Mouse (Mus musculus): Measurements from ENCODE around the gene Ppp1r9a. TPM values are rescaled to one million over a fixed set of nuclear protein-coding genes. Genes with fewer than 3 reads are reported as not detected.
A peak's percentile ranks its signal among the peaks of the same experiment; 100 is the strongest.
"Not testable (repeated sequence)": the region's sequence is repeated elsewhere in the genome, so short reads cannot be mapped to it uniquely, and the experiment has no call there.

Gene Ppp1r9a
- polyA plus RNA-seq (2016; fragmentation: Nextera tagmentation; extraction: Ambion mirVana) = 17.1 and 18.7 TPM in 2 replicates

- under 1% methylated on average over 45 of the region's 49 CpGs for WGBS
- Histone ChIP-seq H3K36me3 (replicated peaks) (peaks cover 21% of the 10 kb centered on the region), H3K4me1 (peaks cover 39% of the 10 kb centered on the region), H3K4me3 (peak within 1 kb of the TSS; percentile 76), H3K27me3 (ENCODE audit: poor library complexity, severe bottlenecking) (peaks cover 13% of the 10 kb centered on the region), H3K27ac (peak within 1 kb of the TSS; percentile 99), H3K9me3 (no peaks in the 10 kb centered on the region)
- peak; percentile 72 for DNase-seq (ENCODE audit: extremely low spot score, low spot score)
These were observed at the start of gene Ppp1r9a for GRCm38 (mm10) chr6:4902674-4903324. Gene Ppp1r9a, plus strand, starts transcription at chr6:4902917.

DNA sequence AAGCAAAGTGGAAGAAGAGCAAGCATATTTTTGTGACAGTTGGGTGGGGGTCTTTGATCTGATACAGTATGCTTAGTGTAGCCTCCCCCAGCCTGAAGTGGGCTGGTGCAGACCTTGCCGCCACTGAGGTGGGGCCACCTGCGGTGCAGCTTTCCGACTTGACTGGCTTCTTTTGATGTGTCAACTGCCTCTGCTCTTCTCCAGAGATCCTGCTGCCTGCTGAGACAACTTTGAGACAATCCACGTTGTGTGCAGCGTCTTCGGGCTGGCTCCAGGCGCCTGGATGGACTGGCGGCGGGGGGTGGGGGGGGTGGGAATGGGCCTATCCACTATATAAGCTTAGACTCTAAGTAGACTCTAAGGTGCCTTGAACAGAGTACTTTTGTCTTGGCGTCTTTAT, 47.5 kb upstream of the Ppp1r9a start:
- Histone ChIP-seq H3K36me3 (replicated peaks) (no peaks in the 10 kb centered on the region), H3K9me3 (peaks cover 7% of the 10 kb centered on the region; the same call in 1 of the 2 replicates), H3K4me3 (no peak overlapping the region), H3K4me1 (peaks cover 16% of the 10 kb centered on the region), H3K27ac (no peak overlapping the region), H3K27me3 (ENCODE audit: poor library complexity, severe bottlenecking) (peaks cover 4% of the 10 kb centered on the region; the same call in 1 of the 2 replicates)
- DNase-seq (ENCODE audit: extremely low spot score, low spot score) = no peak
- WGBS = 75% methylated on average over 10 of the region's 10 CpGs

GRCm38 (mm10) chr6:4856919-4857318, 45.8 kb upstream of the Ppp1r9a start:
- H3K27me3 ChIP-seq (ENCODE audit: poor library complexity, severe bottlenecking) = no peaks in the 10 kb centered on the region
- DNase-seq (ENCODE audit: extremely low spot score, low spot score) = no peak
- no peaks in the 10 kb centered on the region for H3K36me3 ChIP-seq (replicated peaks)
- peaks cover 5% of the 10 kb centered on the region; the same call in 1 of the 2 replicates for H3K4me1 ChIP-seq
- H3K9me3 ChIP-seq = peaks cover 7% of the 10 kb centered on the region; the same call in 1 of the 2 replicates
- no peak overlapping the region for H3K4me3 ChIP-seq
- H3K27ac ChIP-seq = no peak overlapping the region
- 96% methylated on average over 11 of the region's 11 CpGs for WGBS

DNA sequence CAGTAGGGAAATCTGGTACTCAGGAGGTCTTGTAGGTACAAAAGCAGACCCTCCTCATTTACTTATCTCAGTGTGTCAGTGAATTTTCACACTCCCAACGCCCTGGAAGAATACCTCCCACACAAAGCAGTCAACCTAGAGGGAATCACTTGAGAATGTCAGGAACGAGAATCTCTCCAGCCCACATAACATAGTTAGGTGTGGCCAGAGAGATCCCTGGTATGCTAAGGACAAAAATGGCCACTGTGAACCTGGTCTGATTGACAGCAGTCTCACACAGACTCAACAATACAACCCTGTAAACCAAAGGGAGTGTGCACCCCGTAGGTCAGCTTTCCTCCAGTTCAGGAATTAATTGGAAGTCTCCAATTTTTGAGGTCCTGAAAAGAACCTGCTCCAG, 18.4 kb upstream of the Ppp1r9a start:
- WGBS = 70% methylated on average over 3 of the region's 3 CpGs
- Histone ChIP-seq H3K4me3 (no peak overlapping the region), H3K27ac (no peak overlapping the region), H3K4me1 (peaks cover 4% of the 10 kb centered on the region; the same call in 1 of the 2 replicates), H3K27me3 (ENCODE audit: poor library complexity, severe bottlenecking) (no peaks in the 10 kb centered on the region), H3K9me3 (no peaks in the 10 kb centered on the region), H3K36me3 (replicated peaks) (no peaks in the 10 kb centered on the region)
- no peak for DNase-seq (ENCODE audit: extremely low spot score, low spot score)

- Histone ChIP-seq H3K27ac (no peak overlapping the region), H3K36me3 (replicated peaks) (peaks cover 3% of the 10 kb centered on the region; the same call in 1 of the 2 replicates), H3K4me3 (no peak overlapping the region), H3K9me3 (peaks cover 7% of the 10 kb centered on the region; the same call in 1 of the 2 replicates), H3K27me3 (ENCODE audit: poor library complexity, severe bottlenecking) (no peaks in the 10 kb centered on the region), H3K4me1 (peaks cover 6% of the 10 kb centered on the region)
- DNase-seq (ENCODE audit: extremely low spot score, low spot score) = no peak
- WGBS = 90% methylated on average over 9 of the region's 9 CpGs
These were observed 13.2 kb upstream of the Ppp1r9a start for GRCm38 (mm10) chr6:4889544-4889943.

DNA sequence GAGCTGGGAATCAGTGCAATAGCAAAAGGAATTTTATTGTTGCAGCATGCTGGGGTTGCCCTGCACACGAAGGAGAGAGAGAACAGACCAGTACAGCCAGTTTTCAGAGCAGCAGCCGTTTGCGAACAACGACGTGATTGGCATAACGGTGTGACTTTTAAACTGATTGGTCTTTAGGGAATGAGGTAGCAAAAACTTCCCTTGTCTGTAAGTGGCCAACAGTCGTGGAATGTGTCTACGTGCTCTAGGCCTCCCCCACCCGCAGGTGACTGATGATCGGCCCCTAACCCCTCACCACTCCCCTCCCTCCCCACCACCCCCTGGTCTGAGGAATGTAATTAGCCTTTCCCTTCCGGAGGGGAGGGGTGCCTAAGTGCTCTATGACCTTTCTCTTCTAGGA, 10.3 kb upstream of the Ppp1r9a start:
- Histone ChIP-seq H3K27me3 (ENCODE audit: poor library complexity, severe bottlenecking) (no peaks in the 10 kb centered on the region), H3K9me3 (peaks cover 7% of the 10 kb centered on the region; the same call in 1 of the 2 replicates), H3K4me1 (peaks cover 6% of the 10 kb centered on the region), H3K36me3 (replicated peaks) (peaks cover 3% of the 10 kb centered on the region; the same call in 1 of the 2 replicates), H3K27ac (peak overlapping the region; percentile 44; the same call in 1 of the 2 replicates), H3K4me3 (no peak overlapping the region)
- no peak for DNase-seq (ENCODE audit: extremely low spot score, low spot score)
- 49% methylated on average over 11 of the region's 11 CpGs for WGBS

GRCm38 (mm10) chr6:4893312-4893711, 9.4 kb upstream of the Ppp1r9a start:
- not testable (repeated sequence) for H3K27ac ChIP-seq, H3K4me3 ChIP-seq
- WGBS = 70% methylated on average over 12 of the region's 12 CpGs

DNA sequence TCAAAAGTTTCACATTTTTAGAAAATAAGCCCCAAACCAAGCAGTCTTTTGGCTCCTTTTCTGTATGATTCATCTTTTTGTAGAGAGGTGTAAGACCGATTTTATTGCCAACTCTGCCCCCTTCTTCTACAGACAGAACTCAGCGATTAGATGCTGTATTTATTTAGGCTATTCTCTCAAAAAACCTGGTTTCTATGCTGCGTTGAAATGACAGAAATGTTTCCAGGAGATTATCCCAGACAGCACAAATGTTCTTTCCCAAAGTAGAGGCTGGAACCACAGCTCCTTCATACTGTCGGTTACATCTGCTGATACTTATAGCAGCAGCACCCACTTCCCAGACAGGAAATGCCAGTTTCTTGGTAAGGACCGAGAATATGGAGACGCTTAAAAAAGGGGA, 2.8 kb upstream of the Ppp1r9a start:
- Histone ChIP-seq H3K36me3 (replicated peaks) (no peaks in the 10 kb centered on the region), H3K4me1 (peaks cover 23% of the 10 kb centered on the region), H3K27me3 (ENCODE audit: poor library complexity, severe bottlenecking) (no peaks in the 10 kb centered on the region), H3K9me3 (no peaks in the 10 kb centered on the region), H3K27ac (no peak overlapping the region), H3K4me3 (no peak overlapping the region)
- DNase-seq (ENCODE audit: extremely low spot score, low spot score) = no peak
- WGBS = 87% methylated on average over 6 of the region's 6 CpGs

More at GRCm38 (mm10) chr6:4893312-4893711, 9.4 kb upstream of the Ppp1r9a start:
- not testable (repeated sequence) for H3K4me1 ChIP-seq; DNase-seq (ENCODE audit: extremely low spot score, low spot score); H3K36me3 ChIP-seq (replicated peaks); H3K27me3 ChIP-seq (ENCODE audit: poor library complexity, severe bottlenecking); H3K9me3 ChIP-seq

- peak overlapping the region; percentile 99 for H3K27ac ChIP-seq
- H3K4me3 ChIP-seq = peak overlapping the region; percentile 76
- peaks cover 13% of the 10 kb centered on the region for H3K27me3 ChIP-seq (ENCODE audit: poor library complexity, severe bottlenecking)
- no peaks in the 10 kb centered on the region for H3K9me3 ChIP-seq
- H3K36me3 ChIP-seq (replicated peaks) = peaks cover 21% of the 10 kb centered on the region
- WGBS = under 1% methylated on average over 50 of the region's 77 CpGs
- DNase-seq (ENCODE audit: extremely low spot score, low spot score) = peak; percentile 76
- H3K4me1 ChIP-seq = peaks cover 45% of the 10 kb centered on the region
These were observed 773 bp downstream of the Ppp1r9a start for GRCm38 (mm10) chr6:4903325-4904054.

- 7% methylated on average over 9 of the region's 9 CpGs for WGBS
- Histone ChIP-seq H3K36me3 (replicated peaks) (peaks cover 21% of the 10 kb centered on the region), H3K27me3 (ENCODE audit: poor library complexity, severe bottlenecking) (peaks cover 13% of the 10 kb centered on the region), H3K9me3 (no peaks in the 10 kb centered on the region), H3K4me1 (peaks cover 50% of the 10 kb centered on the region), H3K27ac (peak overlapping the region; percentile 99), H3K4me3 (peak overlapping the region; percentile 76)
- DNase-seq (ENCODE audit: extremely low spot score, low spot score) = peak; percentile 38
These were observed 1.3 kb downstream of the Ppp1r9a start for GRCm38 (mm10) chr6:4904055-4904450.

- 43% methylated on average over 10 of the region's 10 CpGs for WGBS
- no peak for DNase-seq (ENCODE audit: extremely low spot score, low spot score)
- Histone ChIP-seq H3K27me3 (ENCODE audit: poor library complexity, severe bottlenecking) (peaks cover 22% of the 10 kb centered on the region), H3K4me3 (no peak overlapping the region), H3K27ac (peak overlapping the region; percentile 56; the same call in 1 of the 2 replicates), H3K36me3 (replicated peaks) (peaks cover 29% of the 10 kb centered on the region), H3K4me1 (peaks cover 60% of the 10 kb centered on the region), H3K9me3 (no peaks in the 10 kb centered on the region)
These were observed 7.4 kb downstream of the Ppp1r9a start for GRCm38 (mm10) chr6:4910042-4910634.

DNA sequence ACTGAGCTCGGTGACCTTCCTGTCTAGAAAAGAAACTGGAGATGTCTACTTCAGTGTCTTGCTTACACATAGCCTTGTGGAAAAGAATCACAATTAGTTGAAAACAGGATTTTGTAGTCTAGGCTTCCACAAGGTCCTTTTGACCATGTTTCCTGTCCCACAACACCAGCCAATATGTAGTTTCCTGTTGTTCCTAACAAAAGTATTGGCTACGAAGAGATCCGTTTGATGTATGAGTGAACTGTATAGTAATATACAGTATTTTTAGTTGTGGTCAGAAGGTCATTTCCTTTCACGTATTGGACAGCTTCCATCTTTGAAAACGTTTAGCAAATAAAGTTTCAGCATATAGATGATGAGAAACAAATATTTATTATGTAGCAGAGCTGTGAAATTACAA, 15.8 kb downstream of the Ppp1r9a start:
- no peak overlapping the region for H3K4me3 ChIP-seq
- DNase-seq (ENCODE audit: extremely low spot score, low spot score) = no peak
- H3K9me3 ChIP-seq = peaks cover 6% of the 10 kb centered on the region; the same call in 1 of the 2 replicates
- H3K36me3 ChIP-seq (replicated peaks) = peaks cover 39% of the 10 kb centered on the region
- peaks cover 12% of the 10 kb centered on the region for H3K4me1 ChIP-seq
- no peak overlapping the region for H3K27ac ChIP-seq
- no peaks in the 10 kb centered on the region for H3K27me3 ChIP-seq (ENCODE audit: poor library complexity, severe bottlenecking)
- whole genome bisulfite sequencing = 92% methylated on average over 5 of the region's 5 CpGs
